19 mouse cellular contexts compared by ENCODE assay signal in the genomic region with DNA sequence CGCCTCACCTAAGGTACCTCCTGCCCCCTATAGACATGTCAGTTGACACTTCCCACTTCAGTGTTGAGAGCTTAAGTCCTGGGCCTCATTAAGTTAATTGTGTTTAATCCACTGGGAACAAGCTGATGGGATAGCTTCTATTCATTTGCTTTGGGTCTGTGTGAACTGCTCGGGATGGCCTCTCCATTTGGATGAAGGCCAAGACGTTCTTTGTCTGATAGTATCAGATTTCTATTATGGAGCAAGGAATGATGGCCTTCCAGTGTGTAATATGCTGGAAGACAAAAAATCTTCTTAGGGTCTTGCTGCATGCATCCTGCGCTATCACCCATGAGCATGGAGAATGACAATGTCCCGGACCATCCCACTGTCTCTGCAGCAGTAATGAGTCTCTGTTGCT.
"Had no signal": no experiment of that assay in that cellular context is flagged by ENCODE, and none has a peak within 500 bp of the region (broad histone marks: within the 10 kb centered on the region; RNA-seq: fewer than 3 reads in every experiment).

No protein-coding gene starts in this region.

- H3K36me3 ChIP-seq: kidney, embryonic 15.5 days; liver, embryonic 13.5 days; midbrain, embryonic 15.5 days; neural tube, embryonic 13.5 days; stomach, embryonic 15.5 days had no signal

- H3K4me2 ChIP-seq: kidney, embryonic 15.5 days; liver, embryonic 13.5 days; midbrain, embryonic 11.5 days; midbrain, embryonic 15.5 days; neural tube, embryonic 13.5 days; stomach, embryonic 15.5 days had no signal

- ATAC-seq: midbrain, embryonic 15.5 days had no signal

- H3K4me1 ChIP-seq: kidney, embryonic 15.5 days; liver, embryonic 13.5 days; midbrain, embryonic 15.5 days; stomach, embryonic 15.5 days had no signal

- H3K27ac ChIP-seq: kidney, embryonic 15.5 days; left cerebral cortex, adult 2 months; liver, embryonic 13.5 days; midbrain, embryonic 15.5 days; neural tube, embryonic 13.5 days; stomach, embryonic 15.5 days had no signal

- H3K9me3 ChIP-seq: kidney, embryonic 15.5 days; midbrain, embryonic 15.5 days; stomach, embryonic 15.5 days had no signal

- DNase-seq: kidney, adult 11 months; kidney, adult 8-10 months; kidney, postnatal 10 days; kidney, postnatal 36 days; layer of hippocampus, postnatal 36 days; liver, embryonic 13.5 days; lung, adult 2 months; lung, postnatal 4 days; right cerebral cortex, postnatal 25 days; spleen, adult 18-20 months; thymus, adult 18-20 months; thymus, postnatal 36 days had no signal

- H3K9ac ChIP-seq: kidney, embryonic 15.5 days; liver, embryonic 13.5 days; midbrain, embryonic 15.5 days; neural tube, embryonic 13.5 days; stomach, embryonic 15.5 days had no signal

- H3K27me3 ChIP-seq: kidney, embryonic 15.5 days; liver, embryonic 13.5 days; midbrain, embryonic 15.5 days; neural tube, embryonic 13.5 days; stomach, embryonic 15.5 days had no signal

- H3K4me3 ChIP-seq: kidney, embryonic 15.5 days; left cerebral cortex, adult 2 months; liver, embryonic 13.5 days; midbrain, embryonic 15.5 days; myocyte; neural tube, embryonic 13.5 days; stomach, embryonic 15.5 days had no signal
